Mouse (Mus musculus) thymus, adult 2 months (tissue): Measurements from ENCODE around the gene Relch. TPM values are rescaled to one million over a fixed set of nuclear protein-coding genes. Genes with fewer than 3 reads are reported as not detected.
"Not testable (repeated sequence)": the region's sequence is repeated elsewhere in the genome, so short reads cannot be mapped to it uniquely, and the experiment has no call there.

ENCODE experiments used
- DNase-seq: peaks from one replicate; pipeline ENCODE4 v3.0.0; 2021
- H3K27ac ChIP-seq: fragments of 200-500 bp; 2 replicates; pipeline ENCODE4 v1.5.1; 2012; ENCODE audit warnings: low read length, control low read depth; ENCODE audit not compliant: control insufficient read depth, insufficient read depth
- H3K27me3 ChIP-seq: fragments of 200-500 bp; 2 replicates; pipeline ENCODE4 v1.6.1; 2012; ENCODE audit warnings: mild to moderate bottlenecking, low read length, moderate library complexity, mixed read lengths; ENCODE audit not compliant: control insufficient read depth, insufficient read depth
- H3K36me3 ChIP-seq: fragments of 200-500 bp; 2 replicates; pipeline ENCODE4 v1.6.1; 2012; ENCODE audit warnings: mild to moderate bottlenecking, low read length, moderate library complexity; ENCODE audit not compliant: control insufficient read depth, insufficient read depth
- H3K4me1 ChIP-seq: fragments of 200-500 bp; replicated peaks from 2 replicates; pipeline ENCODE4 v1.6.1; 2012; ENCODE audit warnings: low read length; ENCODE audit not compliant: control insufficient read depth, insufficient read depth
- H3K4me3 ChIP-seq: fragments of 200-500 bp; 2 replicates; pipeline ENCODE4 v1.5.1; 2012; ENCODE audit warnings: mild to moderate bottlenecking, low read length, control low read depth, moderate library complexity; ENCODE audit not compliant: control insufficient read depth, insufficient read depth
- CTCF ChIP-seq: fragments of 200-500 bp; IDR thresholded peaks from 2 replicates; pipeline ENCODE4 v1.5.1; 2012; ENCODE audit warnings: mild to moderate bottlenecking, control low read depth, low read length, moderate library complexity, borderline replicate concordance; ENCODE audit not compliant: control insufficient read depth, poor library complexity, insufficient read depth; ENCODE audit errors: extremely low read depth
- POLR2A ChIP-seq: fragments of 200-500 bp; IDR thresholded peaks from 2 replicates; pipeline ENCODE4 v1.6.1; 2012; ENCODE audit warnings: mild to moderate bottlenecking, low read length, control low read depth, moderate library complexity; ENCODE audit not compliant: control insufficient read depth, poor library complexity, insufficient read depth; ENCODE audit errors: extremely low read depth
- WGBS: fragments of 180-500 bp; shearing (Covaris S2); methylation state at CpG from one replicate; pipeline ENCODE4 v1.1.7; 2018; 5-methylcytosine and 5-hydroxymethylcytosine counted together
- polyA plus RNA-seq: library from polyadenylated mRNA; depleted of rRNA; stranded (reverse); fragments of >200 nt; gene quantifications from 2 replicates; pipeline ENCODE4 v1.2.3, GENCODE M21; 2012

Relch gene
- polyA plus RNA-seq, 1 experiment, result 41.4 TPM

GRCm38 (mm10) chr1:105748091-105748799 lies 84.6 kb downstream of the Relch start:
- Histone ChIP-seq H3K27me3 (no peaks in the 10 kb centered on the region), H3K36me3 (peaks cover 43% of the 10 kb centered on the region), H3K27ac (no peak overlapping the region), H3K4me1 (no peaks in the 10 kb centered on the region), H3K4me3 (no peak overlapping the region)
- no peak for TF ChIP-seq POLR2A
- no peak for DNase-seq
- 94% methylated on average over 4 of the region's 4 CpGs for WGBS

GRCm38 (mm10) chr1:105752196-105752595 lies 88.5 kb downstream of the Relch start:
- no peak for TF ChIP-seq POLR2A
- Histone ChIP-seq H3K4me1 (no peaks in the 10 kb centered on the region), H3K27me3 (no peaks in the 10 kb centered on the region), H3K36me3 (peaks cover 24% of the 10 kb centered on the region), H3K27ac (no peak overlapping the region), H3K4me3 (no peak overlapping the region)
- WGBS, result 10% methylated on average over 4 of the region's 4 CpGs
- no peak for DNase-seq

DNA sequence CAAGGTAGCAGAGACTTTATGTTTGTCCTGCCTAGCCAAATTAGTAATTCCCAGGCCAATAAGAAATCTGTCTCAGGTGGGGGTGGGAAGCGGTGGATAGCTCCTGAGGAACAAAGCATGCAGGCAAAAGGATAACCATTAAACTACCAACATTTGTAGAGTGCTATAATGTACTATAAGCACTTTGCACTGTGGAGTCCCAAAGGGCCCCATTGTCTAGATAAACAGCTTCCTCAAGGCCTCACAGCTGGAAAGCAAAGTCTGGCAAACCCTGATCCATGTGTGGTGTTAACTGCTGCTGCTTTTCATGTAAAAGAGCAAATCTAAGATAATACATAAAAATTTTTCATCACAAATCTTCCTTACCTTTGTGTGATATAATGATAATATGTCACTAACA lies 89.3 kb downstream of the Relch start:
- no peaks in the 10 kb centered on the region for H3K27me3 ChIP-seq
- 100% methylated on average over 1 of the region's 1 CpGs for WGBS
- no peak for TF ChIP-seq CTCF
- no peak for TF ChIP-seq POLR2A
- H3K4me1 ChIP-seq, result no peaks in the 10 kb centered on the region
- no peak overlapping the region for H3K4me3 ChIP-seq
- H3K36me3 ChIP-seq, result peaks cover 19% of the 10 kb centered on the region
- no peak overlapping the region for H3K27ac ChIP-seq
- DNase-seq, result no peak

- TF ChIP-seq POLR2A (no peak), CTCF (no peak)
- no peak for DNase-seq
- 95% methylated on average over 4 of the region's 4 CpGs for whole genome bisulfite sequencing
- H3K27ac ChIP-seq, result no peak overlapping the region
- no peaks in the 10 kb centered on the region for H3K4me1 ChIP-seq
- H3K36me3 ChIP-seq, result peaks cover 7% of the 10 kb centered on the region; the same call in 1 of the 2 replicates
- no peak overlapping the region for H3K4me3 ChIP-seq
- H3K27me3 ChIP-seq, result no peaks in the 10 kb centered on the region
Observed at GRCm38 (mm10) chr1:105758798-105759197, 95.1 kb downstream of the Relch start.

GRCm38 (mm10) chr1:105759422-105760165 lies 95.9 kb downstream of the Relch start:
- 97% methylated on average over 3 of the region's 3 CpGs for WGBS
- no peak for TF ChIP-seq POLR2A
- no peak overlapping the region for H3K4me3 ChIP-seq
- H3K4me1 ChIP-seq, result no peaks in the 10 kb centered on the region
- H3K36me3 ChIP-seq, result 0 out of 2 replicates have a peak, but pooled peaks cover under 1% of the 10 kb centered on the region
- no peak overlapping the region for H3K27ac ChIP-seq
- DNase-seq, result no peak
- H3K27me3 ChIP-seq, result no peaks in the 10 kb centered on the region

DNA sequence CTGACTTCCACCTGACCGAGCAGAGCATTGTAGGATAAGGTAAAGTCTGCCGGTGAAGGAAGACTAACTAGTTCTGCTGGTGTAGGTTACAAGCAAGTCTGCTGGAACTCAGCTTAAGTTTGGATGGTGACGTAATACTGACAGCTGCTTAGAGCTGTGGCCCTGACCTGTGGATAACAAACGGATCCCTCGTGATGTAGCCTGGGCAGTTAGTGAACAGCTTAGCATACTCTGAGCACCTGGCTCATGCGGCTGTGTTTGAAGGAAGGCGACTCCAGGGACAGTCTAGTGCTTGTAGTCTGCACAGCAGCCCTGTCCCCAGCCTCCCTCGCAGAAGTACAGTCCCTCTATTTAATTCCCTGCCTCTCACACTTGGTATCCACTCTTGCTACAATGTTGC lies 101.9 kb downstream of the Relch start:
- no peaks in the 10 kb centered on the region for H3K27me3 ChIP-seq
- H3K27ac ChIP-seq, result no peak overlapping the region
- H3K4me1 ChIP-seq, result no peaks in the 10 kb centered on the region; the same call in 1 of the 2 replicates
- 91% methylated on average over 8 of the region's 8 CpGs for WGBS
- H3K4me3 ChIP-seq, result no peak overlapping the region
- no peaks in the 10 kb centered on the region for H3K36me3 ChIP-seq
- no peak for TF ChIP-seq POLR2A
- TF ChIP-seq CTCF, result no peak
- DNase-seq, result no peak

DNA sequence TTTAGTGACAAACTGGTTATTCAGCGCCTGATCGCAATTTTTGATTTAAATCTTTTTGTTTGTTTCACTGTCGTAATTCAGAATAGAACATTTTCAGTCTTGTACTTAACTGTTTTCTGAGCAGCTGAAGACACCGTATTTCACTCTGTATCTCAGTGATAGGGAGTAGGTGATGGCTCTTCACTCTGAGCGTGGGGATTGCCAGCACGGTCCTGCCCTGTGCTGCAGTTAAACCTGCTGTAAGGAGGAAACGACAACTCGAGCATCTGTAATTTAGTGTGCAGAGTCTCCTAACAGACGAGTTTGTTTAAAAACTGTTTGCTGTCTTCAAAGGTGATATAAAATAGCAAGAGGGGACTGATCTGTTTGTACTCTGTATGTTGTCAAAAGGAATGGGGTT lies 102.4 kb downstream of the Relch start:
- H3K27ac ChIP-seq, H3K36me3 ChIP-seq, H3K4me3 ChIP-seq, H3K27me3 ChIP-seq, H3K4me1 ChIP-seq, DNase-seq: not testable (repeated sequence)
- WGBS, result 93% methylated on average over 9 of the region's 9 CpGs
